Mouse (Mus musculus): ENCODE measurements around the gene Wbp1. TPM values are rescaled to one million over a fixed set of nuclear protein-coding genes. Genes with fewer than 3 reads are reported as not detected.

The Wbp1 gene
- polyA plus RNA-seq, 1 experiment from 2014 or later = 32.3 TPM

GRCm38 (mm10) chr6:83080210-83080609, 41.1 kb downstream of the Wbp1 start:
- no peak overlapping the region for H3K27ac ChIP-seq
- ATAC-seq (ENCODE audit: low read depth) (no peak), DNase-seq (no peak)
- WGBS (ENCODE audit: insufficient replicate concordance) = 92% methylated on average over 5 of the region's 5 CpGs
- H3K9me3 ChIP-seq (replicated peaks) = no peaks in the 10 kb centered on the region
- no peak overlapping the region for H3K4me3 ChIP-seq (replicated peaks)
- H3K36me3 ChIP-seq = peaks cover 19% of the 10 kb centered on the region
- H3K9ac ChIP-seq = no peak overlapping the region
- H3K4me2 ChIP-seq = no peak overlapping the region; the same call in 1 of the 2 replicates
- peaks cover 27% of the 10 kb centered on the region for H3K4me1 ChIP-seq (replicated peaks)
- H3K27me3 ChIP-seq = peaks cover 57% of the 10 kb centered on the region

GRCm38 (mm10) chr6:83078324-83078858, 43.0 kb downstream of the Wbp1 start:
- ATAC-seq (ENCODE audit: low read depth) = peak; percentile 88
- peak overlapping the region; percentile 86 for H3K4me3 ChIP-seq (replicated peaks)
- under 1% methylated on average over 46 of the region's 46 CpGs for WGBS (ENCODE audit: insufficient replicate concordance)

GRCm38 (mm10) chr6:83077630-83078323, 43.6 kb downstream of the Wbp1 start, which contains the start of gene Pcgf1:
Gene Pcgf1 (plus strand): TSS chr6:83077869.
- ATAC-seq (ENCODE audit: low read depth) (peak; percentile 49), DNase-seq (no peak)
- Histone ChIP-seq H3K4me2 (peak within 1 kb of the TSS; percentile 98), H3K27me3 (peaks cover 57% of the 10 kb centered on the region), H3K4me3 (replicated peaks) (peak within 1 kb of the TSS; percentile 86), H3K36me3 (peaks cover 19% of the 10 kb centered on the region), H3K27ac (peak within 1 kb of the TSS; percentile 85), H3K9ac (peak within 1 kb of the TSS; percentile 87), H3K4me1 (replicated peaks) (peaks cover 27% of the 10 kb centered on the region), H3K9me3 (replicated peaks) (no peaks in the 10 kb centered on the region)
- WGBS (ENCODE audit: insufficient replicate concordance) = under 1% methylated on average over 54 of the region's 54 CpGs

More at GRCm38 (mm10) chr6:83078324-83078858, 43.0 kb downstream of the Wbp1 start:
- peak overlapping the region; percentile 87 for H3K9ac ChIP-seq
- peaks cover 27% of the 10 kb centered on the region for H3K4me1 ChIP-seq (replicated peaks)
- peaks cover 19% of the 10 kb centered on the region for H3K36me3 ChIP-seq
- H3K9me3 ChIP-seq (replicated peaks) = no peaks in the 10 kb centered on the region
- H3K4me2 ChIP-seq = peak overlapping the region; percentile 98
- peaks cover 57% of the 10 kb centered on the region for H3K27me3 ChIP-seq
- peak; percentile 98 for DNase-seq
- peak overlapping the region; percentile 85 for H3K27ac ChIP-seq

GRCm38 (mm10) chr6:83074979-83075378, 46.4 kb downstream of the Wbp1 start:
- DNase-seq = no peak
- H3K4me3 ChIP-seq (replicated peaks) = no peak overlapping the region
- no peak for ATAC-seq (ENCODE audit: low read depth)
- H3K4me2 ChIP-seq = no peak overlapping the region
- no peaks in the 10 kb centered on the region for H3K9me3 ChIP-seq (replicated peaks)
- 8% methylated on average over 2 of the region's 2 CpGs for WGBS (ENCODE audit: insufficient replicate concordance)
- peaks cover 76% of the 10 kb centered on the region for H3K27me3 ChIP-seq
- H3K36me3 ChIP-seq = peaks cover 2% of the 10 kb centered on the region
- no peak overlapping the region for H3K9ac ChIP-seq
- peaks cover 35% of the 10 kb centered on the region for H3K4me1 ChIP-seq (replicated peaks)
- no peak overlapping the region for H3K27ac ChIP-seq

- WGBS (ENCODE audit: insufficient replicate concordance) = 2% methylated on average over 21 of the region's 24 CpGs
- no peaks in the 10 kb centered on the region for H3K36me3 ChIP-seq
- H3K4me3 ChIP-seq (replicated peaks) = peak overlapping the region; percentile 38
- H3K27ac ChIP-seq = no peak overlapping the region; the same call in 1 of the 2 replicates
- peaks cover 100% of the 10 kb centered on the region for H3K27me3 ChIP-seq
- DNase-seq (no peak), ATAC-seq (ENCODE audit: low read depth) (no peak)
- peak overlapping the region; percentile 29 for H3K4me2 ChIP-seq
- H3K4me1 ChIP-seq (replicated peaks) = peaks cover 34% of the 10 kb centered on the region
- H3K9me3 ChIP-seq (replicated peaks) = no peaks in the 10 kb centered on the region
- H3K9ac ChIP-seq = no peak overlapping the region
Measured at GRCm38 (mm10) chr6:83071220-83071619, 50.1 kb downstream of the Wbp1 start.

GRCm38 (mm10) chr6:83070311-83071219, 50.8 kb downstream of the Wbp1 start:
- no peak overlapping the region for H3K9ac ChIP-seq
- H3K4me1 ChIP-seq (replicated peaks) = peaks cover 34% of the 10 kb centered on the region
- H3K4me2 ChIP-seq = peak overlapping the region; percentile 29
- DNase-seq (no peak), ATAC-seq (ENCODE audit: low read depth) (no peak)
- H3K9me3 ChIP-seq (replicated peaks) = no peaks in the 10 kb centered on the region
- H3K27me3 ChIP-seq = peaks cover 100% of the 10 kb centered on the region
- 2% methylated on average over 58 of the region's 58 CpGs for WGBS (ENCODE audit: insufficient replicate concordance)
- H3K36me3 ChIP-seq = no peaks in the 10 kb centered on the region
- peak overlapping the region; percentile 38 for H3K4me3 ChIP-seq (replicated peaks)
- H3K27ac ChIP-seq = no peak overlapping the region

- Histone ChIP-seq H3K4me2 (peak within 1 kb of the TSS; percentile 53), H3K9me3 (replicated peaks) (no peaks in the 10 kb centered on the region), H3K4me1 (replicated peaks) (peaks cover 34% of the 10 kb centered on the region), H3K27ac (no peak within 1 kb of the TSS), H3K27me3 (peaks cover 100% of the 10 kb centered on the region), H3K36me3 (no peaks in the 10 kb centered on the region), H3K9ac (no peak within 1 kb of the TSS), H3K4me3 (replicated peaks) (peak within 1 kb of the TSS; percentile 38)
- ATAC-seq (ENCODE audit: low read depth) (no peak), DNase-seq (no peak)
- 4% methylated on average over 10 of the region's 10 CpGs for WGBS (ENCODE audit: insufficient replicate concordance)
Measured at GRCm38 (mm10) chr6:83070247-83070310, 51.3 kb downstream of the Wbp1 start, which contains the start of gene Tlx2. Gene Tlx2 (minus strand): TSS chr6:83070293.

GRCm38 (mm10) chr6:83069488-83070246, 51.7 kb downstream of the Wbp1 start:
- Histone ChIP-seq H3K4me2 (peak overlapping the region; percentile 53), H3K9ac (no peak overlapping the region), H3K36me3 (no peaks in the 10 kb centered on the region), H3K27me3 (peaks cover 100% of the 10 kb centered on the region), H3K4me1 (replicated peaks) (peaks cover 34% of the 10 kb centered on the region), H3K9me3 (replicated peaks) (no peaks in the 10 kb centered on the region), H3K4me3 (replicated peaks) (peak overlapping the region; percentile 38), H3K27ac (no peak overlapping the region)
- WGBS (ENCODE audit: insufficient replicate concordance) = 3% methylated on average over 69 of the region's 69 CpGs
- DNase-seq (no peak), ATAC-seq (ENCODE audit: low read depth) (no peak)

MicroRNAs within 50 kb of the gene (microRNA counts, 519-probe panel; counts per million panel counts)
- microRNA mmu-miR-3470a+mmu-miR-3470b = 114 counts per million

Small RNAs within 50 kb of the gene (microRNA-seq; reads per million reads assigned to microRNA genes)
- not detected for gene Mir3470a

Other genes starting within 250 kb of the Wbp1 start
- gene Sema4f, start 181.8 kb downstream of the Wbp1 start, polyA plus RNA-seq (2015; fragmentation: Nextera tagmentation; extraction: Ambion mirVana) = 0.05 TPM in 1 of 2 replicates, not detected in the other
- gene M1ap, start 174.7 kb downstream of the Wbp1 start, polyA plus RNA-seq (2015; fragmentation: Nextera tagmentation; extraction: Ambion mirVana) = 10.3 and 15.7 TPM in 2 replicates
- gene Dok1, start 88.1 kb downstream of the Wbp1 start, polyA plus RNA-seq (2015; fragmentation: Nextera tagmentation; extraction: Ambion mirVana) = 20.1 and 20.2 TPM in 2 replicates
- 2.1 and 2.2 TPM in 2 replicates for gene Loxl3, start 87.4 kb downstream of the Wbp1 start, polyA plus RNA-seq (2015; fragmentation: Nextera tagmentation; extraction: Ambion mirVana)
- 186 and 197 TPM in 2 replicates for gene Aup1, start 67.0 kb downstream of the Wbp1 start, polyA plus RNA-seq (2015; fragmentation: Nextera tagmentation; extraction: Ambion mirVana)
- 131 and 132 TPM in 2 replicates for gene Htra2, start 66.3 kb downstream of the Wbp1 start, polyA plus RNA-seq (2015; fragmentation: Nextera tagmentation; extraction: Ambion mirVana)
- gene Dqx1, start 63.7 kb downstream of the Wbp1 start, polyA plus RNA-seq (2015; fragmentation: Nextera tagmentation; extraction: Ambion mirVana) = 5.3 and 5.6 TPM in 2 replicates
- gene Tlx2, start 51.3 kb downstream of the Wbp1 start, polyA plus RNA-seq (2015; fragmentation: Nextera tagmentation; extraction: Ambion mirVana) = 0.14 TPM in 1 of 2 replicates, not detected in the other
- 19.3 and 21.2 TPM in 2 replicates for gene Pcgf1, start 43.7 kb downstream of the Wbp1 start, polyA plus RNA-seq (2015; fragmentation: Nextera tagmentation; extraction: Ambion mirVana)
- 0.24 and 0.38 TPM in 2 replicates for gene Lbx2, start 35.2 kb downstream of the Wbp1 start, polyA plus RNA-seq (2015; fragmentation: Nextera tagmentation; extraction: Ambion mirVana)
- 0.94 and 1.1 TPM in 2 replicates for gene Ccdc142, start 20.0 kb downstream of the Wbp1 start, polyA plus RNA-seq (2015; fragmentation: Nextera tagmentation; extraction: Ambion mirVana)
- gene Gm42688, start 19.9 kb downstream of the Wbp1 start, polyA plus RNA-seq (2015; fragmentation: Nextera tagmentation; extraction: Ambion mirVana) = 1.1 and 1.3 TPM in 2 replicates
- 94.5 and 99.8 TPM in 2 replicates for gene Mrpl53, start 12.5 kb downstream of the Wbp1 start, polyA plus RNA-seq (2015; fragmentation: Nextera tagmentation; extraction: Ambion mirVana)
- 44.9 and 46.7 TPM in 2 replicates for gene Mogs, start 6.1 kb downstream of the Wbp1 start, polyA plus RNA-seq (2015; fragmentation: Nextera tagmentation; extraction: Ambion mirVana)
- gene Ino80b, start 3.9 kb upstream of the Wbp1 start, polyA plus RNA-seq (2015; fragmentation: Nextera tagmentation; extraction: Ambion mirVana) = 6.3 and 7.2 TPM in 2 replicates
- 10.1 and 11.7 TPM in 2 replicates for gene Rtkn, start 13.9 kb upstream of the Wbp1 start, polyA plus RNA-seq (2015; fragmentation: Nextera tagmentation; extraction: Ambion mirVana)
- gene Wdr54, start 34.8 kb upstream of the Wbp1 start, polyA plus RNA-seq (2015; fragmentation: Nextera tagmentation; extraction: Ambion mirVana) = 0.60 and 0.67 TPM in 2 replicates
- gene 1700003E16Rik, start 34.8 kb upstream of the Wbp1 start, polyA plus RNA-seq (2015; fragmentation: Nextera tagmentation; extraction: Ambion mirVana) = 0.15 and 0.20 TPM in 2 replicates
- gene Dctn1, start 44.4 kb upstream of the Wbp1 start, polyA plus RNA-seq (2015; fragmentation: Nextera tagmentation; extraction: Ambion mirVana) = 28.0 and 30.7 TPM in 2 replicates
- gene Slc4a5, start 98.3 kb upstream of the Wbp1 start, polyA plus RNA-seq (2015; fragmentation: Nextera tagmentation; extraction: Ambion mirVana) = 0.86 and 0.89 TPM in 2 replicates
- 90.3 and 106 TPM in 2 replicates for gene Mthfd2, start 204.3 kb upstream of the Wbp1 start, polyA plus RNA-seq (2015; fragmentation: Nextera tagmentation; extraction: Ambion mirVana)
- gene Mob1a, start 204.5 kb upstream of the Wbp1 start, polyA plus RNA-seq (2015; fragmentation: Nextera tagmentation; extraction: Ambion mirVana) = 36.9 and 46.5 TPM in 2 replicates
- gene Bola3, start 227.6 kb upstream of the Wbp1 start, polyA plus RNA-seq (2015; fragmentation: Nextera tagmentation; extraction: Ambion mirVana) = 329 and 343 TPM in 2 replicates